Mouse (Mus musculus): ENCODE measurements at regions not wholly inside any gene's neighbourhood (a gene's known extent, or its start where the extent isn't known, plus 50 kb on each side); places are given as distances from the start of the nearest gene placed in this dataset.

DNA sequence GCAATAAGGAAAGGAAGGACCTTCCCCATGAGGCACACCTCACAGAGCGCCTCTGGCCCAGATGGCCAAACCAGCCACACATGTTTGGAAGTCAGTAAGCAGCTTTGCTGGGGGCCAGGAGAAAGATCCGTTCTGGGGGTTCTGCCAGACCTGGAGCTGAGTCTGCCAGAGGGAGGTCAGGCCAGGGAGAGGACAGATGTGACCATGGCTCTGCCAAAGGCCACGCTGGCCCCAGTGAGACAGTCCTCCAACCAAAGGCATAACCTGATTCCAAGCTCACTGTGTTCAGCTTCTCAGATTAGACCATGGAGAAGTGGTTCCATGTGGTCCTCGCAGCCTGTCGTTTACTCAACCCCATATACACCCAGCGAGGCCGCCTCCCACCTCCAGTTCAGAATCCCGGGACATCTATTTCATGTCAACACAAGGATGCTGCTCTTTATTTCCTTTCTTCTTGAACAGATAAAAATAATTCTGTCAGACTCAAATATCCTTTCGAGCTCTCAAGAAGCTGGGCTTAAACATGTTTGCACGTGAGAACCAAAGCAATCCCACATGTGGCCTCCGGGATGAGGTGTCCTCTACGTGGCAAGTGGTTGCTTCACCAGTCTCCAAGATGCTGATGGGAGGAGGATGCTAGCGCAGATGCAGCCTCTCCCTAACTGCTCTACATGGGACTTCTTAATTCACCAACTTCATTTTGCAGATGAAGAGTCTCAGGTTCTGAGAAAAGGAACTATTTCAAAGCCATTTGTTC lies 130.1 kb upstream of the Usp24 start:
- no peak for DNase-seq

DNA sequence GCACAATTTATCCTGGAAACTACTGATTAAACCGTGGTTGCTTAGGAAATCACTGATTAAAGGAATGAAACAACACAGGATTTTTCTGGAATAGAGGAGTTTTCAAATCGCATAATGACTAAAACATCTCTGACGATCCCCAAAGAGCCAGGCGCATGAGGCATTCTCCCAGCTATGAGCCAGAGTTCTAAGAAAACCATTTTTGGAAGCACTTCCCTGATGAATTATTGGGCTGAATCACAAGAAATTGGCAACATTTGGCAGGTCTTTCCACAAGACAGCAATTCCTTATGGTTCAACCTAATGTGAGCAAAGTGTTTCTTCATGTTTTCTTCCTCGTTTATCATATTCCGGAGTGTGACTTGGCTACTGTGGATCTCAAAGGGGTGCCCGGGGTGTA lies 129.3 kb upstream of the Usp24 start:
- DNase-seq, result no peak

DNA sequence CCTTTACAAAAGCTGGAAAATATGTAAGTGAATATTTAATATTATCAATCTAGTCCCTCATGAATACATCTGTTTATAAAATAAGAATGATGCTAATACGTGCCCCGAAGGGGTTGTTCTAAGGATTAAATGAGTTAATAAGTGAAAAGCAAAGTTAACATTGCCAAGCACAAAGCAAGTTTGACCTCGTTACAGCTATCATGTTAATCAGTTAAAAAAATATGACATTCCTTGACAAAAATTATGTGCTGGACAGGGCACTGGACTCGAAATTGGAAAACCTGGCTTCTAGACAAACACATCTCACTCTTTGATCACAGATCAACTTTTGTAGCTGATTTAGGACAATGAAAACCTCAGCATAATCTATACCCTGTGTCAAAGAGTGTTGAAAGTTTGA lies 125.8 kb upstream of the Usp24 start:
- no peak for DNase-seq

DNA sequence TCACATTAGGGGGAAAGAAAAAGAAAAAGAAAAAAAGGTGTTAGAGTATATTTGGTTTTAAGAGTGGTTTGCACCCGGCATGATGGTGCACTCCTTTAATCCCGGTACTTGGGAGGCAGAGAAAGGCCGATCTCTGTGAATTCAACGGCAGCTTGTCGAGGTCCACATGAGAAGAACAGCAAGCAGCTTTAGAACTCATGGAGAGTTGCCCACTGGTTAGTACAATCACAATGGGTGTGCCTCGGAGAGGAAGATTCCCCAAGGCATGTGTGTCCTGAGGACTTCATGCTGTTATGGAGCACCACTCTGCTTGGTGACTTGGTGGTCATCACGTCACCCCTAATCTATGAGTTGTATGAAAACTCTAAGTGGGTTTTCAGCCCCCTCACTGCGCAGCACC lies 124.7 kb upstream of the Usp24 start:
- DNase-seq, result no peak

DNA sequence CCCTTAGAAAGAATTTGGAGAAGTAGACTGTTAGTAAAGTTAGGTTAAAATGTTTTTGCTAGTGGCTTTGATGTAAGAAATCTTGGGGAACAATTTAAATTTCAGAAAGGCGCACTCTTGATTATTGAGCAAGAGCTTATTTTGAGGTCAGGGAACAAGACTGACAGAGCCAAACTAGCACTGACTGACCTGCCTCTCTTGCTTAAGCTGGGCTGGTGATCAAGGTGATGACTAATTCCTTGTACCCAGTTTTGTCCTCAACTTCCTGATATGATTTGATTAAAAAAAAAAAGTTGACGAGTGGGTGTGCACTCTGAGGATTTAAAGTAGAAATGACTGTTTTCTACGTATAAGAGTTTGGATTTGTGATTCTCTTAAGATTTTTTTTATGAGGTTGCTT lies 124.2 kb upstream of the Usp24 start:
- no peak for DNase-seq

- no peak for DNase-seq
Measured at GRCm38 (mm10) chr4:106193204-106193945, 122.6 kb upstream of the Usp24 start.

DNA sequence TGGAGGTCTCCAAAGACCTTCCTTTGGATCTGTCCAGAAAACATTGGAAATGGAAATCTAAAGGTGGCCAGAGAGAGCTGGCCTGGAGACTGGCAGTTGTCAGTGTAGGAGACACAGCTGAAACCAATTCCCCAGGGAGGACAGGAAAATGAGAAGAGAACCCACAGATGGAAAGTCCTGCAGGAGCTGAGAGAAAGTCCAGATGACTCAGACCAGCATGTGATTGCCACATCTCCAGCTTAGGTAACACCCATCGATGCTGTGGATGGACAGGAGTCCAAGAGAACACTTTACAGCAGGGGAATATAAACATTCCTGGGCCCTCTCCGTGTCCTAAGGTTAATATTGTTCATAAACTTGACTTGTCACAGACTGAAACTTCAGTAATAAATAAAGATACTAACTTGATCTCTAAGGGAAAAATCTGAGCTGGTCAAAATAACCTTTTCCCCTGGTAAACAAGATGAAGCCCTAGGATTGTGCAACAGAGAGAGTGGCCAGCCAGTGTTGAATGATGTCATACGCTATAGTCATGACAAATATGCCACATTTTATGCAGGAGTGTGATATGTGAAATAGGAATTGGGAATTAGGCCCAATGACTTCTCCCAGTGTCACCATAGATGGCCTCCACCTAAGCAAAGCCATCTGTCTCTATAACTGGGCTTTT lies 120.4 kb upstream of the Usp24 start:
- no peak for DNase-seq

DNA sequence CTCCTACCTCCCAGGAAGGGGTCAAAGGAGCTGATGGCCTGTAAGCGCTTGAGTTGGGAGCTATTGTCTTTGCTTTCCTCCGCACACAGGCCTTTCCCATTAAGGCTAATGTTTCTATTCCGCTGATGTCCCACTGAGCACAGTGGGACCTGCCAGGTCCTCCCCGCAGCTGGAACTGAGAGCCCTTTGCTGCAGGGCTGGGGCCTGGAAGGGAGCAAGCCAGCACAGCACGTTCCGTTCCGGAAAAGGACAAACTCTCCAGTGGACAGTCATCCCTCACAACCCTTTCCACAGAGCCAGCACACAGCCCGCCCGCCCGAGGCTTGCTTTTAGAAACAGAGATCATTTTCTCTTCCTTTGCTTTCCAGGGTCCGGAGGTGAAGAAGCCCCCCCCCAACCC lies 116.2 kb upstream of the Usp24 start:
- DNase-seq, result no peak

GRCm38 (mm10) chr4:106200241-106200640 lies 115.8 kb upstream of the Usp24 start:
- no peak for DNase-seq

- DNase-seq, result no peak
Measured at GRCm38 (mm10) chr4:106202554-106202953, 113.5 kb upstream of the Usp24 start.

DNA sequence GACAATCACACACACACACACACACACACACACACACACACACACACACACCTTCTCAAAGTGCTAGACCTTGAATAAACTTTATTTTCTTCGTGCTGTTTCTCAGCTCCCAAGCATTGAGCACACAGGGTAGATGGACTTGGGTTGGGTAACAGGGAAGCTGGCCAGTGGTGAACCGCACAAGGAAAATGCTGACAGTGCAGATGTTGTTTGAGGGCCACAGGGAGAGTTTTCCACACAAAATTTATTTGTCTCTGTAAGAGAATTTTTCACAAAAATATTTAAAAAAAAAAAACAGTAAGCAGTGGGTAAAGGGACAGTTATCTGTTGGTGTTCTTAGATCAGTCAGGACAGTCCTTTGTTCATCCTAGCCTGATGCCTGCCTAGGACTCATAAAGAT lies 110.8 kb upstream of the Usp24 start:
- no peak for DNase-seq

DNA sequence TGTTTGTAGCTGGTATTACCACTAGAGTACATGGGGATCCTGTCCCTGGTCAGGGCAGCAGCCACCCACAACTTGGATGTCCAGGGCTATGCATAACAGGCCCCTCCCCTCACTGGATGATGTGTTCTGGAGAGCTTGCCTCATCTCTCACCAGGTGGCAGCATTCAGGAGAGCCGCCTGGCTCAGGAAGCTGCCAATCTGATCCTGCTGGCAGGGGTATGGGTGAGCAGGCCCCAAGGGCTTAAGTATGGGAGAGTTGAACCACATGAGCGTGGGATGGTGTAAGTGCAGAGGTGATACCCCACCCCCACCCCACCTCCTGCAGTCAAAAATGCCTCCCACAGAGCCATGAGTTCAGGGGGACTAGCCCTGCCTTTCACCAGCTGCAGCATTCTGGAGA lies 110.0 kb upstream of the Usp24 start:
- no peak for DNase-seq

- no peak for DNase-seq
Measured at GRCm38 (mm10) chr4:106209465-106209864, 106.5 kb upstream of the Usp24 start.

GRCm38 (mm10) chr4:106209975-106210374 lies 106.0 kb upstream of the Usp24 start:
- DNase-seq, result peak; percentile 8 to 23

DNA sequence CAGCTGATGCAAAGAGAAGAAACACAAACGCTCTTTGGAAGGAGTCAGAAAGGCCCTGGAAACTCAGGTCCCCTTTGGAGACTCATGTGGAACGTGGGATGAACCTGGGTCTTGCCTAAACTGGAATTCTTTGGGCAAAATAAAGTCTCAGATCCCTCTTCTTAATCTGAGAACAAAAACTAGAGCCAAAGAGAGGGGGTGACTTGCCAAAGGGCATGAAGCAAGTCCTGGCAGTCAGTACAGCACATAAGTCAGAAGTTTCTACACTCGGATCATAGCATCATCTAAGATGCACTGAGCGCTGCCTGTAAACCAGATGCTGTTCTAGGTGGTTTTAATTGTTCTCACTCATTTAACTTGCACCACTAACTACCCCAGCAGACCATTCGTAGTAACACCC lies 101.8 kb upstream of the Usp24 start:
- DNase-seq, result no peak

DNA sequence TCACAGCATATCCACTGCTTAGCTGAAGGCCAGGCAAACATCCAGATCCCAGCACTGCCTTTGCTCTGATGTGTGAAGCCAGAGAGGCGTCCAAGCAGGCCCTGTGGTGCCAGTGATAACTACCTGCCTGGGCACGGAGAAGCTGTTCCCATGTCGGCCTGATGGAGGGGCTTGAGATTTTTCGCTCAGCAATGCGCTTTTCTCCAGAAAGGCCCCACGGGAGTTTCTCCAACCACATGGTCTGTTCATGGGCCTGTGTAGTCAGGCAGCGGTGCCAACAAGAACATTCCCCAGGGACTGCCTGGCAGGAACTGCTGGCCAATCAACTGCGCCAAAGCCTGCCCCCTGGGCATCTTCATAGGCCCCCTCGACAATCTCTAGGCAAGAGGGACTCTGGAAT lies 95.4 kb upstream of the Usp24 start:
- DNase-seq, result no peak

GRCm38 (mm10) chr4:106225184-106225862 lies 90.7 kb upstream of the Usp24 start:
- peak; percentile 45 to 47 for DNase-seq

DNA sequence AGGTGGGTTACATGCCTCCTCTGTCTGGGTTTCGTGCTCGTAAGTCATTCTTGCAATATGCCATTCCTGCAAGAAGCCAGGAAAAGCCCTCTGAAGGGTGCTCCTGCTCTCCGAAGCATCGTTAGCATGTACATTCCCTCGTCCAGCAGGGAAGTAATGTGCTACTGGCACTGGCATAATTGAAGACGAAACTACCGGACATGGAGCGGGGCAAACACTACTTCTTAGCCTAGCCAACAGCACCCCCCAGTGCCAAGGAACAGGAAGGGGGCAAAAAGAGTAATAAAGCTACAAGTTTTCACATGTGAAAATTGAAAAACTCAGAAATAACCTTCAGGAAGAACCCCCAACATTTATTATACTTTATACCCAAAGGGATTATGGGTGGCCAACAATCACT lies 88.6 kb upstream of the Usp24 start:
- DNase-seq, result no peak

GRCm38 (mm10) chr4:106228534-106228933 lies 87.5 kb upstream of the Usp24 start:
- DNase-seq, result peak; percentile 57 to 63

GRCm38 (mm10) chr4:106229526-106229925 lies 86.5 kb upstream of the Usp24 start:
- DNase-seq, result no peak

GRCm38 (mm10) chr4:106232499-106232970 lies 83.5 kb upstream of the Usp24 start:
- peak; percentile 27 to 48 for DNase-seq

DNA sequence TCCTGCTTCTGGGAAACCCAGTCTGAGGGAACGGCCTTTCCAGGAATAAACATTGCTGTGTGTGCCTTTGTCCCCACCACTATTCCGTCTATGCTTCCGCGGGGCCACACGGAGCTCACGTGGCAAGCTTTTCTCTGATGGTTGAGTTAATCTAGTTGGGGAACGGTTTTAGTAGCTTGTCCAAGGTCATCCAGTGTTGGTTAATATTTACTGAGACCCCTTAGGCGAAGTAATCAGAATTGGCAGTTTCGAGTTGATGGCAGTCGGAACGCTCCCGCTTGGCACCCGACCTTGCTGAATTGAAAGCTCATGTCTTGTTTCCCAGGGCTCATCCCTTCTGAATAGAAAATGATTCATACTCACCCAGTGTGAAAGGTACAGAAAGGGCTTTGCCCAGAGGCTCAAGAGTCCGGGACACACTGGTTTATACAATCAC lies 71.6 kb upstream of the Usp24 start:
- DNase-seq, result no peak

Measured in thymus, postnatal 36 days (tissue).